Mouse (Mus musculus): ENCODE measurements at regions not wholly inside any gene's neighbourhood (a gene's known extent, or its start where the extent isn't known, plus 50 kb on each side); places are given as distances from the start of the nearest gene placed in this dataset.
"Not testable (repeated sequence)": the region's sequence is repeated elsewhere in the genome, so short reads cannot be mapped to it uniquely, and the experiment has no call there.

- no peaks in the 10 kb centered on the region for H3K36me3 ChIP-seq (ENCODE audit: control insufficient read depth, insufficient read depth, low read length)
- H3K4me1 ChIP-seq (replicated peaks; ENCODE audit: control insufficient read depth, insufficient read depth, low read length): no peaks in the 10 kb centered on the region
- H3K27me3 ChIP-seq (ENCODE audit: control insufficient read depth, insufficient read depth, low read length): no peaks in the 10 kb centered on the region
- no peak overlapping the region for H3K4me2 ChIP-seq (ENCODE audit: low read depth, low read length, severe bottlenecking)
- no peak for DNase-seq (ENCODE audit: low spot score)
- ATAC-seq (replicated peaks; ENCODE audit: low FRiP score): no peak
- H3K4me3 ChIP-seq (ENCODE audit: low read depth, low read length): no peak overlapping the region
- H3K27ac ChIP-seq (ENCODE audit: low read depth, low read length): no peak overlapping the region
- no peak overlapping the region for H3K9ac ChIP-seq (ENCODE audit: low read length)
- no peaks in the 10 kb centered on the region for H3K9me3 ChIP-seq (ENCODE audit: control insufficient read depth, low read length)
Measured at GRCm38 (mm10) chr6:70160442-70160841, 631.6 kb downstream of the Rpia start.

- not testable (repeated sequence) for ATAC-seq (replicated peaks; ENCODE audit: low FRiP score); DNase-seq (ENCODE audit: low spot score); H3K27me3 ChIP-seq (ENCODE audit: control insufficient read depth, insufficient read depth, low read length); H3K9me3 ChIP-seq (ENCODE audit: control insufficient read depth, low read length); H3K36me3 ChIP-seq (ENCODE audit: control insufficient read depth, insufficient read depth, low read length); H3K4me3 ChIP-seq (ENCODE audit: low read depth, low read length); H3K27ac ChIP-seq (ENCODE audit: low read depth, low read length); H3K4me2 ChIP-seq (ENCODE audit: low read depth, low read length, severe bottlenecking); H3K4me1 ChIP-seq (replicated peaks; ENCODE audit: control insufficient read depth, insufficient read depth, low read length); H3K9ac ChIP-seq (ENCODE audit: low read length)
Measured at GRCm38 (mm10) chr6:70155771-70156170, 636.3 kb downstream of the Rpia start.

GRCm38 (mm10) chr6:70151098-70151838 lies 640.8 kb downstream of the Rpia start:
- H3K9ac ChIP-seq (ENCODE audit: low read length); H3K9me3 ChIP-seq (ENCODE audit: control insufficient read depth, low read length); ATAC-seq (replicated peaks; ENCODE audit: low FRiP score); DNase-seq (ENCODE audit: low spot score); H3K27me3 ChIP-seq (ENCODE audit: control insufficient read depth, insufficient read depth, low read length); H3K4me3 ChIP-seq (ENCODE audit: low read depth, low read length); H3K4me2 ChIP-seq (ENCODE audit: low read depth, low read length, severe bottlenecking); H3K27ac ChIP-seq (ENCODE audit: low read depth, low read length); H3K4me1 ChIP-seq (replicated peaks; ENCODE audit: control insufficient read depth, insufficient read depth, low read length); H3K36me3 ChIP-seq (ENCODE audit: control insufficient read depth, insufficient read depth, low read length): not testable (repeated sequence)
- WGBS: 90% methylated on average over 2 of the region's 2 CpGs

GRCm38 (mm10) chr6:70146986-70147385 lies 645.0 kb downstream of the Rpia start:
- no peak overlapping the region for H3K9ac ChIP-seq (ENCODE audit: low read length)
- ATAC-seq (replicated peaks; ENCODE audit: low FRiP score): no peak
- no peaks in the 10 kb centered on the region for H3K27me3 ChIP-seq (ENCODE audit: control insufficient read depth, insufficient read depth, low read length)
- H3K9me3 ChIP-seq (ENCODE audit: control insufficient read depth, low read length): no peaks in the 10 kb centered on the region
- no peak for DNase-seq (ENCODE audit: low spot score)
- H3K36me3 ChIP-seq (ENCODE audit: control insufficient read depth, insufficient read depth, low read length): no peaks in the 10 kb centered on the region
- H3K4me2 ChIP-seq (ENCODE audit: low read depth, low read length, severe bottlenecking): no peak overlapping the region
- H3K4me3 ChIP-seq (ENCODE audit: low read depth, low read length): no peak overlapping the region
- no peaks in the 10 kb centered on the region for H3K4me1 ChIP-seq (replicated peaks; ENCODE audit: control insufficient read depth, insufficient read depth, low read length)
- no peak overlapping the region for H3K27ac ChIP-seq (ENCODE audit: low read depth, low read length)

- H3K36me3 ChIP-seq (ENCODE audit: control insufficient read depth, insufficient read depth, low read length); H3K9ac ChIP-seq (ENCODE audit: low read length); H3K4me3 ChIP-seq (ENCODE audit: low read depth, low read length); H3K4me2 ChIP-seq (ENCODE audit: low read depth, low read length, severe bottlenecking); H3K27ac ChIP-seq (ENCODE audit: low read depth, low read length); H3K9me3 ChIP-seq (ENCODE audit: control insufficient read depth, low read length); ATAC-seq (replicated peaks; ENCODE audit: low FRiP score); H3K4me1 ChIP-seq (replicated peaks; ENCODE audit: control insufficient read depth, insufficient read depth, low read length); H3K27me3 ChIP-seq (ENCODE audit: control insufficient read depth, insufficient read depth, low read length); DNase-seq (ENCODE audit: low spot score): not testable (repeated sequence)
- 87% methylated on average over 4 of the region's 4 CpGs for WGBS
Measured at GRCm38 (mm10) chr6:70143341-70143740, 648.7 kb downstream of the Rpia start.

- ATAC-seq (replicated peaks; ENCODE audit: low FRiP score): no peak
- Histone ChIP-seq H3K4me2 (ENCODE audit: low read depth, low read length, severe bottlenecking) (no peak overlapping the region), H3K4me1 (replicated peaks; ENCODE audit: control insufficient read depth, insufficient read depth, low read length) (no peaks in the 10 kb centered on the region), H3K9ac (ENCODE audit: low read length) (no peak overlapping the region), H3K36me3 (ENCODE audit: control insufficient read depth, insufficient read depth, low read length) (no peaks in the 10 kb centered on the region), H3K4me3 (ENCODE audit: low read depth, low read length) (no peak overlapping the region), H3K27me3 (ENCODE audit: control insufficient read depth, insufficient read depth, low read length) (no peaks in the 10 kb centered on the region), H3K9me3 (ENCODE audit: control insufficient read depth, low read length) (no peaks in the 10 kb centered on the region), H3K27ac (ENCODE audit: low read depth, low read length) (no peak overlapping the region)
- DNase-seq (ENCODE audit: low spot score): no peak
- WGBS: 82% methylated on average over 1 of the region's 1 CpGs
Measured at GRCm38 (mm10) chr6:70116811-70117210, 675.2 kb downstream of the Rpia start.

GRCm38 (mm10) chr6:70111892-70112291 lies 680.1 kb downstream of the Rpia start:
- no peak overlapping the region for H3K27ac ChIP-seq (ENCODE audit: low read depth, low read length)
- H3K4me2 ChIP-seq (ENCODE audit: low read depth, low read length, severe bottlenecking): no peak overlapping the region
- H3K4me3 ChIP-seq (ENCODE audit: low read depth, low read length): no peak overlapping the region
- no peaks in the 10 kb centered on the region for H3K9me3 ChIP-seq (ENCODE audit: control insufficient read depth, low read length)
- DNase-seq (ENCODE audit: low spot score): no peak
- no peak for ATAC-seq (replicated peaks; ENCODE audit: low FRiP score)
- no peaks in the 10 kb centered on the region for H3K27me3 ChIP-seq (ENCODE audit: control insufficient read depth, insufficient read depth, low read length)
- H3K9ac ChIP-seq (ENCODE audit: low read length): no peak overlapping the region
- H3K4me1 ChIP-seq (replicated peaks; ENCODE audit: control insufficient read depth, insufficient read depth, low read length): no peaks in the 10 kb centered on the region
- no peaks in the 10 kb centered on the region for H3K36me3 ChIP-seq (ENCODE audit: control insufficient read depth, insufficient read depth, low read length)

GRCm38 (mm10) chr6:70109412-70109811 lies 682.6 kb downstream of the Rpia start:
- DNase-seq (ENCODE audit: low spot score); H3K36me3 ChIP-seq (ENCODE audit: control insufficient read depth, insufficient read depth, low read length); H3K4me3 ChIP-seq (ENCODE audit: low read depth, low read length); H3K4me1 ChIP-seq (replicated peaks; ENCODE audit: control insufficient read depth, insufficient read depth, low read length); ATAC-seq (replicated peaks; ENCODE audit: low FRiP score); H3K27ac ChIP-seq (ENCODE audit: low read depth, low read length); H3K9ac ChIP-seq (ENCODE audit: low read length); H3K4me2 ChIP-seq (ENCODE audit: low read depth, low read length, severe bottlenecking); H3K27me3 ChIP-seq (ENCODE audit: control insufficient read depth, insufficient read depth, low read length); H3K9me3 ChIP-seq (ENCODE audit: control insufficient read depth, low read length): not testable (repeated sequence)

GRCm38 (mm10) chr6:70103781-70104180 lies 688.3 kb downstream of the Rpia start:
- WGBS: 40% methylated on average over 4 of the region's 4 CpGs
- Histone ChIP-seq H3K4me2 (ENCODE audit: low read depth, low read length, severe bottlenecking) (no peak overlapping the region), H3K4me1 (replicated peaks; ENCODE audit: control insufficient read depth, insufficient read depth, low read length) (no peaks in the 10 kb centered on the region), H3K4me3 (ENCODE audit: low read depth, low read length) (no peak overlapping the region), H3K9ac (ENCODE audit: low read length) (no peak overlapping the region), H3K27ac (ENCODE audit: low read depth, low read length) (no peak overlapping the region), H3K36me3 (ENCODE audit: control insufficient read depth, insufficient read depth, low read length) (no peaks in the 10 kb centered on the region), H3K27me3 (ENCODE audit: control insufficient read depth, insufficient read depth, low read length) (no peaks in the 10 kb centered on the region), H3K9me3 (ENCODE audit: control insufficient read depth, low read length) (no peaks in the 10 kb centered on the region)
- ATAC-seq (replicated peaks; ENCODE audit: low FRiP score): no peak
- DNase-seq (ENCODE audit: low spot score): no peak

Measured in forebrain, embryonic 11.5 days (tissue).